Mouse (Mus musculus) stomach, postnatal 0 days (tissue): Measurements from ENCODE around the gene Ubl4b.

Source experiments
- CTCF ChIP-seq: IDR thresholded peaks from 2 replicates; pipeline ENCODE4 v1.5.1; 2016; ENCODE audit warnings: antibody characterized with exemption, low read depth, mild to moderate bottlenecking, moderate library complexity
- EP300 ChIP-seq: optimal IDR thresholded peaks from 2 replicates; pipeline ENCODE3; 2016; ENCODE audit warnings: antibody characterized with exemption

DNA sequence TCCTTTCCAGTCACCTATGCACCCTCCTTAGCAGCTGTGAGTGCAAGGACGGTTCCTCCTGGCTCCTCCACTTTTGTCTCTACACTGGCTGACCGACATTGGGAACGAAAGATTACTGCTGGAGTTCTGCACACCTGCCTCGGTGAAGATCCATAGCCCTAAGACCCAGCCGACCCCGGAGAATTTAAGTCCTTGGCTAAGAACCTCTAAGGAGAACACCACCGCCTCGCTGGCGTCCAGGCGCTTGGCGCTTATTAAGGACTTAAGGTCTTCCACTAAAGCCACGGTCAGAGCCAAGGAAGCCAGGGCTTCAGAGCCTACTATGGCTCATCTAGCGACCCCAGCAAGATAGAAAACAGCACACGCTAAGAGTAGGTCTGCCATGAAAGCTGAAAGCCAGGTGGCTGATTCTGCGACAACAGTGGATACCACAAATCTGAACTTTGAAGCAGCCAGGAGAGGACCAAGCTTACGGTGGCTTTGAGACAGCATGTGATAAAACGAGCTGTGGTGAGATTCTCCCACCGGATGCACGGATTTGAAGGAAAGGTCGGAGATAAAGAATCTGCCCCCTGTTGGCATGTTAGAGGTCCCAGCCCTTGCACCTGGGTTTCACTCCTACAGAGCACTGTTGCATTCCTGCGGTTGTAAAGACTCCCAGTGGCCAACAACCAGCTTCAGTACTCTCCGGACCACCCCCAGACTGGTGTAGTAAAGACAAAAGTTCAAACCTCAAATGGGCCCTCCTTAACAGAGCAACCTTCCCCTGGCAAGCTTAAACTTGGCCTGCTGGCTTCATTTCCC lies 42.9 kb upstream of the Ubl4b start:
- no peak for TF ChIP-seq CTCF
- no peak for TF ChIP-seq EP300
